Mouse (Mus musculus) lung, embryonic 14.5 days (tissue): ENCODE measurements at regions not wholly inside any gene's neighbourhood (a gene's known extent, or its start where the extent isn't known, plus 50 kb on each side); places are given as distances from the start of the nearest gene placed in this dataset.

Experiments used
- ATAC-seq: fragments of 200-750 bp; cut with Nextera tagmentation; 2 replicates; pipeline ENCODE4 v1.8.0; 2017; ENCODE audit warnings: mild to moderate bottlenecking, moderate TSS enrichment, moderate library complexity; ENCODE audit not compliant: insufficient read depth
- DNase-seq: peaks from one replicate; pipeline ENCODE4 v3.0.0-alpha.2; 2015
- H3K27ac ChIP-seq: fragments of 300-500 bp; sonication (generic); 2 replicates; pipeline ENCODE4 v1.5.1; 2014; ENCODE audit warnings: low read depth, mild to moderate bottlenecking, moderate library complexity
- H3K27me3 ChIP-seq: fragments of 300-500 bp; sonication (generic); 2 replicates; pipeline ENCODE4 v1.6.1; 2014; ENCODE audit warnings: low read length, control low read depth; ENCODE audit not compliant: insufficient read depth
- H3K36me3 ChIP-seq: fragments of 300-500 bp; sonication (generic); 2 replicates; pipeline ENCODE4 v1.6.1; 2014; ENCODE audit warnings: control low read depth; ENCODE audit not compliant: insufficient read depth
- H3K4me1 ChIP-seq: fragments of 300-500 bp; sonication (generic); 2 replicates; pipeline ENCODE4 v1.6.1; 2014; ENCODE audit warnings: antibody characterized with exemption, control low read depth; ENCODE audit not compliant: insufficient read depth
- H3K4me2 ChIP-seq: fragments of 300-500 bp; sonication (generic); 2 replicates; pipeline ENCODE4 v1.6.1; 2014; ENCODE audit warnings: mild to moderate bottlenecking
- H3K4me3 ChIP-seq: fragments of 300-500 bp; sonication (generic); 2 replicates; pipeline ENCODE4 v1.5.1; 2014; ENCODE audit warnings: low read depth, low read length
- H3K9ac ChIP-seq: fragments of 300-500 bp; sonication (generic); 2 replicates; pipeline ENCODE4 v1.6.1; 2014
- H3K9me3 ChIP-seq: fragments of 300-500 bp; sonication (generic); 2 replicates; pipeline ENCODE4 v1.6.1; 2016; ENCODE audit warnings: low read depth, low read length, control low read depth
- CTCF ChIP-seq: IDR thresholded peaks from 2 replicates; pipeline ENCODE4 v1.5.1; 2016; ENCODE audit warnings: antibody characterized with exemption, low read depth
- WGBS: fragments of 180-500 bp; shearing (Covaris S2); extraction: QIAGEN DNeasy Blood & Tissue Kit; methylation state at CpG from one replicate; pipeline ENCODE4 v1.1.7; 2014; 5-methylcytosine and 5-hydroxymethylcytosine counted together

DNA sequence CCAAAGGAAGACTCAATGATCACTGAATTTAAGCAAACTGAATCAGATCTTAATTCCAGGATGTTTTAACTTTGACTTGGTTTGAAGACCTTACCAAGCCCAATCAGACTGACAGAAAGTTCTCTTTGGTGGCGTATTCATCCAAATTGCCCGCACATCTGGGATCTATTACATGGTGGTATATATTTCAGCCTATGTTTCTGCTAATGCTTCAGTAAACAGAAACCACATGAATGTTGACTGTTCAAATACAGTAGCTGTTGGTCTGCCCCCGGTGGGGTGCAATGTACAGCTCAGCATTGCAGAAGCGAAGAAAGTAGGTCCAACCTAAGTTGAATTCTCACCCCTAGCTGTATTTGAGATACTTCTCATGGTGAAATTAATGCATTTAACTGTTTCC lies 346.5 kb downstream of the Nuak1 start:
- Histone ChIP-seq H3K36me3 (no peaks in the 10 kb centered on the region), H3K4me1 (no peaks in the 10 kb centered on the region), H3K9me3 (no peaks in the 10 kb centered on the region), H3K27ac (no peak overlapping the region), H3K4me2 (no peak overlapping the region), H3K9ac (no peak overlapping the region), H3K27me3 (no peaks in the 10 kb centered on the region), H3K4me3 (no peak overlapping the region)
- no peak for DNase-seq
- no peak for ATAC-seq
- TF ChIP-seq CTCF, result no peak
- 80% methylated on average over 4 of the region's 4 CpGs for WGBS

DNA sequence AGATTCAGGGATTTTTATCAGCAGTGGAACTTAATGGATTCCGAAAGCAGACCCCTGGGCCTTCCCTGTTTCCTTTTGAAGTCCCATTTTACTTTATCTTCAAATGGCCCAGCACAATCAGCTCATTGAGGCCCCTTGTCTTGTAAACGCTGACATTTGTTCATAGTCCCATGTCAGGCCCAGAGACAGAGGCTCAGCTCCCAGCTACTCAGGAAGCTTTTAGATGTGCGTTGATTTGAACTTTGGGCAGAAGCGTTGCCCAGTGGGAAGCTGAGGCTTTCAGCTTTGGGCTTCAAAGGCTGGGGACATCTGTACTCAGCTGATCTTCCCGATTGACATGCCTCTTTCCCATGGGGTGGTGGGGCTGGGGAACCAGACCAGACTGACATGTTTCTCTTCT lies 343.2 kb downstream of the Nuak1 start:
- H3K36me3 ChIP-seq, result no peaks in the 10 kb centered on the region
- TF ChIP-seq CTCF, result no peak
- no peaks in the 10 kb centered on the region for H3K4me1 ChIP-seq
- 26% methylated on average over 5 of the region's 5 CpGs for WGBS
- H3K9ac ChIP-seq, result no peak overlapping the region
- no peak overlapping the region for H3K4me3 ChIP-seq
- H3K9me3 ChIP-seq, result no peaks in the 10 kb centered on the region
- DNase-seq (no peak), ATAC-seq (no peak)
- H3K27ac ChIP-seq, result no peak overlapping the region
- H3K4me2 ChIP-seq, result no peak overlapping the region
- no peaks in the 10 kb centered on the region for H3K27me3 ChIP-seq

DNA sequence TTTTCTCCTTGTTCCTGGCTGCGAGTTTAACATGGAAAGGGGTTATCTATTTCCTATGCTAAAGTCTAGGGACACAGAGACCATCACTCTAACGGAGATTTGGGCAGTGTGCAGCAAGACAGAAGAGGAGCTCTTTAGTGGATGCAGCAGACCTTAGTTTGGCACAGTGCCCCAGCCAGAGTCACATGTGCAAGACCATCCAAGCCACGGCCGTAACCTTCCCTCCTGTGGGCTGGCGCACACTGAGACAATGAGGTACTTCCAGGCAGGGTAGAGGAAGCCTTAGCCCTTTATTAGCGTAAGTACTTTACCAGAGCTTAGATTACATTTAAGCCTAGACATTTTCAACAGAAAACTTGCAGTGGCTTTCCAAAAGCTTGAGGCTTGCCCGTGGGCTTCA lies 336.4 kb downstream of the Nuak1 start:
- Histone ChIP-seq H3K4me1 (no peaks in the 10 kb centered on the region), H3K4me2 (no peak overlapping the region), H3K4me3 (no peak overlapping the region), H3K36me3 (no peaks in the 10 kb centered on the region), H3K27me3 (no peaks in the 10 kb centered on the region), H3K9me3 (no peaks in the 10 kb centered on the region), H3K9ac (no peak overlapping the region), H3K27ac (no peak overlapping the region)
- peak; percentile 15 for DNase-seq
- 63% methylated on average over 7 of the region's 7 CpGs for WGBS
- TF ChIP-seq CTCF, result no peak
- no peak for ATAC-seq

DNA sequence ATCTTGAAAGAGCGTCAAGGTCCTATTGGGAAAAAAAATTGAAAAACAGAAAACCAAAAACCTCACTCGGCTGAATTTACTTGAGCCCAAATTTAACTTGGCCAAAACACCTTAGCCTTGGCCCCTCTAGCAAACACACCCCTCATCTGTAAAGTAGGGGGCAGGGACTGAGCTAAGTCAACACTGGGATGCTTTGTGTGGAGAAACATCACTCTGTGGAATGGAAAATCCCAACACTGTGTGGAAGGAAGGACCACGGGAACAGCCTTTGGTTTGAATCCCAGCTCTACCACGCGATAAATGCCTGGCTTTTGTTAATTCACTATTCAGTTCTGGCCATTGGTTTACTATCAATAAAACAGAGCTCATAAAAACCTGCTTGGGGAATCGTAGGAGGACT lies 335.8 kb downstream of the Nuak1 start:
- no peaks in the 10 kb centered on the region for H3K27me3 ChIP-seq

DNA sequence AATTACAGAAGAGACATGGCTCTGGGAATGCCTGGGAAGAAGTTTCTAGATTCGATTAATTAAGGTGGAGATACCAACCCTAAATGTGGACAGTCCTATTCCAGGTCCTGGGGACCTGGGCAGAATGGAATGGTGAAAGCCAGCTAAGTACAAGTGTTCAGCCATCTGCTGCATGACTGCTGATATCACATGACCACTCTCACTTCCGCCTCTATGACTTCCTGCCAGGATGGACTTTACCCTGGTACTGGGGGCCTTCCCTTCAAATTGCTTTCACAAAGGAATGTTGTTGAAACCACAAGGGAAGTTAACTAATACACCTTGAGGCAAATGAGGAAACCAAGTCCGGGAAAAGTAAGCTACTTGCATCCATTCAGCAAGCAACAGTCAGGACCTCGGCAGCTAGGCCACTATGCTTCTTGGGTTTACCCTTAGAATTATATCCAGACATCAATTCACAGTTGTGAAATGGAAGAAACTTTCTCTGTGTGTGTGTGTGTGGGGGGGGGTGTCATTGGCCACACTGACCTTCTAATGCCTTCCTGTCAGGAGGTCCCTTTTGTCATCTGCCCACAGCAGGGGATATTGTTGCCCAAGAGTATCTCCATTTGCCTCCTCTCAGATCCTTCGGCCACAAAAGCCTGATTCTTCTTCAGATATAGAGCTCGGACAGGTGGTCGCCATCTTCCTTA lies 330.6 kb downstream of the Nuak1 start:
- Histone ChIP-seq H3K4me1 (no peaks in the 10 kb centered on the region), H3K27ac (no peak overlapping the region), H3K27me3 (no peaks in the 10 kb centered on the region), H3K9me3 (no peaks in the 10 kb centered on the region), H3K9ac (no peak overlapping the region), H3K4me3 (no peak overlapping the region), H3K36me3 (no peaks in the 10 kb centered on the region), H3K4me2 (no peak overlapping the region)
- TF ChIP-seq CTCF, result no peak
- ATAC-seq (no peak), DNase-seq (no peak)
- 67% methylated on average over 7 of the region's 7 CpGs for WGBS

More for the DNA sequence above, 335.8 kb downstream of the Nuak1 start:
- Histone ChIP-seq H3K9me3 (no peaks in the 10 kb centered on the region), H3K9ac (no peak overlapping the region), H3K4me1 (no peaks in the 10 kb centered on the region), H3K4me2 (no peak overlapping the region), H3K4me3 (no peak overlapping the region), H3K27ac (no peak overlapping the region), H3K36me3 (no peaks in the 10 kb centered on the region)
- WGBS, result 70% methylated on average over 6 of the region's 6 CpGs
- TF ChIP-seq CTCF, result no peak
- ATAC-seq, result no peak
- no peak for DNase-seq

DNA sequence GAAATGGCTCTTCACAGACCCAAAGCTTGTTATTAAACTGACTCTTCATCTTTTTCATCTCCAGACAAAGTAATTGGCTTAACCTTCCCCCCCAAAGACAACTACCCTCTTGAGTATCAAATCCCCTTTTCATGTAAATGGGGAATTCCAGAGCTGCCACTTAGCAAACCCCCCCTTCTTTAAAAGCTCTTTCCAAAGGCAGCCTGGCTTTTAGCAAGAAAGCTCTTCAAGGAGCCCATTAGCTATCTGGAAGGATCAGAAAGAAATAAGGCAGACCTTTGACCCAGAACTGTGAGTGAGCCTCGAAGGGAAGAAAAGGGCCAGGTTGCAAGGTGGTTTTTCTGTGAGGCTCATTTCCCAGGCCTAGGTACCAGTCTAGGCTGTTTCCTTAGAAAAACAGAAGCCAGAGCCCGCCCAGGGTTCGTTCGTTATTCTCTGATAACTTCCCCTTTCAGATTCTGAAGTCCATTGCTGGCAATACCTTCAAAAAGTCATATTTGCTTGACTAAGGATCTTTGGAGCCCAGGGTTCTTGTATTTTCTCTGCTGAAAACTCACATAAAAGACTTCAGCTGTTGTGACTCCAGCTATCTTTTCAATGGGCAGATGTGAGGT lies 329.9 kb downstream of the Nuak1 start:
- Histone ChIP-seq H3K9ac (no peak overlapping the region), H3K27me3 (no peaks in the 10 kb centered on the region), H3K36me3 (no peaks in the 10 kb centered on the region), H3K4me1 (no peaks in the 10 kb centered on the region), H3K27ac (no peak overlapping the region), H3K4me3 (no peak overlapping the region), H3K9me3 (no peaks in the 10 kb centered on the region), H3K4me2 (no peak overlapping the region)
- ATAC-seq, result no peak
- DNase-seq, result no peak
- TF ChIP-seq CTCF, result no peak
- WGBS, result 50% methylated on average over 4 of the region's 4 CpGs

DNA sequence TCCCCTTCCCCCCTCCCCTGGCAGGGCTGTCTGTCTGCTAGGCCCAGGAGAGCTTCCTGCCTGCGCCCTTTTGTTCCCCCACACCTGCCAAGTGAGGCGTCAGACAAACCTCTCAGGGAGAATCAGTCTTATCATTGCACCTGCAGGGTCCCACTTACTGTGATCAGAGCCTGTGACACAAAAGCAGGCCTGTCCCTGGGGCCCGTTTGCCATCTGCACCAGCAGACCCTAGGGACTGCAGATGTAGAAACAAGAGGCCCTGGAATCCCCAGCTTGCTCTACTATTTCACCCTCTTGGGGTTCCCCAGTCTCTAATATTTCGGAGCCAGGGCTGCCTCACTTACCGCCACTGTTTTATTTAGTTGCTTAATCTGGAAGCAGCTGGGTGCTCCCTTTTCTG lies 328.9 kb downstream of the Nuak1 start:
- no peak for TF ChIP-seq CTCF
- Histone ChIP-seq H3K4me3 (no peak overlapping the region), H3K4me2 (no peak overlapping the region), H3K27ac (no peak overlapping the region), H3K9ac (no peak overlapping the region), H3K36me3 (no peaks in the 10 kb centered on the region), H3K27me3 (no peaks in the 10 kb centered on the region), H3K4me1 (no peaks in the 10 kb centered on the region), H3K9me3 (no peaks in the 10 kb centered on the region)
- no peak for ATAC-seq
- no peak for DNase-seq
- WGBS, result 50% methylated on average over 5 of the region's 5 CpGs

DNA sequence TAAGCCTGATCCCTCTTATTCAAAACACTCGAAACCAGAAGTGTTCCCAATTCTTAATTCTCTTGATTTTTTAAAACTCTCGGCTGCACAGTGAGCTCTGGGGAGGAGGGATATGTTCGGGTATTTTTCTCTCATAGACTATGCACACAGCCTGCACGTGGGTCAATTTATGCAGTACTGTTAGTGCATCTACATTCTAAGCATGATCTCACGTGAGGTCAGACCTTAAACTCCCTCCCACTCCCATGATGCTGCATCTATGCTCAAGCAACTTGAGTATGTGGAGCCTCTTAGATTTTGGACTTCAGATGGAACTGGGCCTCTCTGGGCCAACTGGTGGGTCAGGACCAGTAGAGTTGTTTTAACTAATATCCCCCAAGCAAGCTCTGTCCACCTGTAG lies 328.5 kb downstream of the Nuak1 start:
- Histone ChIP-seq H3K27me3 (no peaks in the 10 kb centered on the region), H3K27ac (no peak overlapping the region), H3K4me2 (no peak overlapping the region), H3K9ac (no peak overlapping the region), H3K4me1 (no peaks in the 10 kb centered on the region), H3K4me3 (no peak overlapping the region), H3K36me3 (no peaks in the 10 kb centered on the region), H3K9me3 (no peaks in the 10 kb centered on the region)
- ATAC-seq (no peak), DNase-seq (no peak)
- no peak for TF ChIP-seq CTCF
- WGBS, result 61% methylated on average over 5 of the region's 5 CpGs
